Mouse (Mus musculus) liver, embryonic 14.5 days (tissue): ENCODE results near the gene Nsrp1.

Experiments
- CTCF ChIP-seq: IDR thresholded peaks from 2 replicates; pipeline ENCODE4 v1.5.1; 2016; ENCODE audit warnings: antibody characterized with exemption, low read depth, control low read depth
- EP300 ChIP-seq: IDR thresholded peaks from 2 replicates; pipeline ENCODE4 v1.6.1; 2016; ENCODE audit warnings: antibody characterized with exemption, low read depth

GRCm38 (mm10) chr11:77093208-77093607 lies 15.0 kb upstream of the Nsrp1 start:
- TF ChIP-seq CTCF (peak; percentile 29), EP300 (no peak)
